Mouse (Mus musculus) MEL (cell line): Measurements from ENCODE around the gene Unc119. TPM values are rescaled to one million over a fixed set of nuclear protein-coding genes. Genes with fewer than 3 reads are reported as not detected.
A peak's percentile ranks its signal among the peaks of the same experiment; 100 is the strongest.

Source experiments
- BHLHE40 ChIP-seq: IDR thresholded peaks from 2 replicates; pipeline ENCODE4 v1.6.1; 2012; ENCODE audit warnings: low read depth, mild to moderate bottlenecking, inconsistent platforms, low read length, improper control_type of control experiment, borderline replicate concordance
- CHD1 ChIP-seq: IDR thresholded peaks from 2 replicates; pipeline ENCODE4 v1.6.1; 2012; ENCODE audit warnings: low read depth, mild to moderate bottlenecking, inconsistent platforms, low read length, improper control_type of control experiment
- CHD2 ChIP-seq: IDR thresholded peaks from 2 replicates; pipeline ENCODE4 v1.6.1; 2011; ENCODE audit warnings: low read length, improper control_type of control experiment
- CTCF ChIP-seq, 3 experiments: IDR thresholded peaks in 2 of 3; conservative IDR thresholded peaks in 1 of 3; 2 replicates each; pipeline ENCODE4 v1.5.1; 2011 to 2012; ENCODE audit warnings: low read length in 3 of 3, low read depth in 2 of 3, mild to moderate bottlenecking in 2 of 3, improper control_type of control experiment in 1 of 3, inconsistent platforms in 1 of 3, mixed read lengths in 1 of 3, moderate library complexity in 1 of 3; ENCODE audit not compliant: control insufficient read depth in 1 of 3, insufficient read depth in 1 of 3, poor library complexity in 1 of 3, severe bottlenecking in 1 of 3
- E2F4 ChIP-seq: IDR thresholded peaks from 2 replicates; pipeline ENCODE4 v1.6.1; 2011; ENCODE audit warnings: low read depth, low read length, improper control_type of control experiment, borderline replicate concordance
- ELF1 ChIP-seq: IDR thresholded peaks from 2 replicates; pipeline ENCODE4 v1.6.1; 2014; ENCODE audit warnings: low read depth, mild to moderate bottlenecking, inconsistent platforms, low read length, improper control_type of control experiment, moderate library complexity
- EP300 ChIP-seq, 2 experiments: IDR thresholded peaks; 2 replicates each; pipeline ENCODE4 v1.6.1; 2011; ENCODE audit warnings: improper control_type of control experiment in 2 of 2, low read length in 2 of 2, low read depth in 1 of 2, mild to moderate bottlenecking in 1 of 2
- ETS1 ChIP-seq: IDR thresholded peaks from 2 replicates; pipeline ENCODE4 v1.6.1; 2012; ENCODE audit warnings: low read depth, mild to moderate bottlenecking, inconsistent platforms, low read length, improper control_type of control experiment, moderate library complexity
- HCFC1 ChIP-seq: IDR thresholded peaks from 2 replicates; pipeline ENCODE4 v1.6.1; 2012; ENCODE audit warnings: low read depth, mild to moderate bottlenecking, inconsistent platforms, low read length, improper control_type of control experiment, moderate library complexity
- JUND ChIP-seq: IDR thresholded peaks from 2 replicates; pipeline ENCODE4 v1.6.1; 2011; ENCODE audit warnings: low read depth, mild to moderate bottlenecking, improper control_type of control experiment, low read length
- KAT2A ChIP-seq: conservative IDR thresholded peaks from 2 replicates; pipeline ENCODE4 v1.6.1; 2012; ENCODE audit warnings: low read depth, low read length, improper control_type of control experiment, inconsistent platforms
- MAZ ChIP-seq: IDR thresholded peaks from 2 replicates; pipeline ENCODE4 v1.6.1; 2012; ENCODE audit warnings: low read depth, mild to moderate bottlenecking, inconsistent platforms, low read length, improper control_type of control experiment
- MEF2A ChIP-seq: IDR thresholded peaks from 2 replicates; pipeline ENCODE4 v1.6.1; 2014; ENCODE audit warnings: low read depth, mild to moderate bottlenecking, inconsistent platforms, low read length, improper control_type of control experiment; ENCODE audit not compliant: poor library complexity, insufficient replicate concordance, severe bottlenecking; ENCODE audit errors: extremely low read depth
- MYC ChIP-seq: IDR thresholded peaks from 2 replicates; pipeline ENCODE4 v1.6.1; 2011; ENCODE audit warnings: low read depth, mild to moderate bottlenecking, low read length, improper control_type of control experiment, moderate library complexity
- NELFE ChIP-seq: IDR thresholded peaks from 2 replicates; pipeline ENCODE4 v1.6.1; 2011; ENCODE audit warnings: low read depth, low read length, improper control_type of control experiment
- NRF1 ChIP-seq: IDR thresholded peaks from 2 replicates; pipeline ENCODE4 v1.6.1; 2014; ENCODE audit warnings: low read depth, mild to moderate bottlenecking, inconsistent platforms, low read length, improper control_type of control experiment, moderate library complexity; ENCODE audit not compliant: poor library complexity, insufficient read depth, severe bottlenecking
- POLR2AphosphoS5 ChIP-seq: IDR thresholded peaks from 2 replicates; pipeline ENCODE4 v1.6.1; 2012; ENCODE audit warnings: low read depth, borderline replicate concordance, mild to moderate bottlenecking, inconsistent platforms, low read length, moderate library complexity, mixed read lengths
- RAD21 ChIP-seq: IDR thresholded peaks from 2 replicates; pipeline ENCODE4 v1.6.1; 2011; ENCODE audit warnings: mild to moderate bottlenecking, low read depth, low read length, improper control_type of control experiment
- RCOR1 ChIP-seq: IDR thresholded peaks from 2 replicates; pipeline ENCODE4 v1.6.1; 2012; ENCODE audit warnings: low read depth, mild to moderate bottlenecking, inconsistent platforms, low read length, improper control_type of control experiment
- SIN3A ChIP-seq: IDR thresholded peaks from 2 replicates; pipeline ENCODE4 v1.6.1; 2012; ENCODE audit warnings: low read length, improper control_type of control experiment, inconsistent platforms
- SMC3 ChIP-seq: IDR thresholded peaks from 2 replicates; pipeline ENCODE4 v1.6.1; 2011; ENCODE audit warnings: low read depth, low read length, improper control_type of control experiment
- UBTF ChIP-seq: IDR thresholded peaks from 2 replicates; pipeline ENCODE4 v1.6.1; 2012; ENCODE audit warnings: low read depth, mild to moderate bottlenecking, inconsistent platforms, low read length, improper control_type of control experiment, moderate library complexity, borderline replicate concordance; ENCODE audit not compliant: insufficient read depth
- ZMIZ1 ChIP-seq: IDR thresholded peaks from 2 replicates; pipeline ENCODE4 v1.6.1; 2012; ENCODE audit warnings: low read depth, mild to moderate bottlenecking, inconsistent platforms, low read length, improper control_type of control experiment, moderate library complexity
- polyA plus RNA-seq, 2 experiments: library from polyadenylated mRNA; stranded (reverse) in 1 of 2; unstranded in 1 of 2; fragments of >175 nt in 1 of 2; fragments of >200 nt in 1 of 2; gene quantifications; 2 replicates each; pipeline versions ENCODE4 v1.2.1 to v1.2.4; 2012; ENCODE audit warnings: low replicate concordance in 2 of 2, low read depth in 1 of 2; ENCODE audit not compliant: insufficient read length in 2 of 2, insufficient read depth in 1 of 2, missing spikeins in 1 of 2
- total RNA-seq: library from RNA; depleted of rRNA; stranded (reverse); fragments of 300-350 nt; gene quantifications from 2 replicates; pipeline ENCODE4 v1.2.3, GENCODE M21; 2012

The Unc119 gene
- total and polyA plus RNA-seq, 3 experiments = 61.7 to 140 TPM; not detected in 1

DNA sequence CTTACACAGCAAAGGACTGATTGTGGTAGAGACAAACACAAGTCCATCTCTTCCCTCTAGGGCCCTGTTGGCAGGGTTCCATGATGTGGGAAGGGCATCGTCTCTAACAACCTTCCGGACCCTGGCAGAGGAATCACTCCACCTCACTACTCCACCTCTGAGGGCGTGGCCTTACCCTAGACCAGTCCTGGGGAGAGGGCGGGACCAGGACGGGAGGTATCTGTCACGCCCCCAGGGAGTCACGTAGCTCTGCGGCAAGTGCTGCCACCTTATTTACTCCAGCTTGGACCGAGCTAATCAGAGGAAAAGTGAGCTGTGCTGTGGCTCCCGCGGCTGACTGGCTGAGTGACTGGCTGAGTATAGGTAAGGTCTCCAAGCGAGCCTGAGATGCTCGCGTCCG, 20.4 kb upstream of the Unc119 start, which contains the start of gene Aldoc (continued):
- TF ChIP-seq UBTF (no peak), KAT2A (no peak), ZMIZ1 (0 out of 2 replicates have a peak, but pooled peaks have one; percentile 33), RCOR1 (peak; percentile 25; the same call in 1 of the 2 replicates), ELF1 (0 out of 2 replicates have a peak, but pooled peaks have one; percentile 41), HCFC1 (peak; percentile 41; the same call in 1 of the 2 replicates), RAD21 (no peak), ETS1 (no peak), CHD2 (no peak), MEF2A (no peak), CTCF (IDR thresholded peaks at IDR 0.05 in 2 of 3, conservative IDR thresholded peaks at IDR 0.05 in 1 of 3; ENCODE audit: control insufficient read depth in 1 of 3, insufficient read depth in 1 of 3, low read depth in 2 of 3, low read length in 3 of 3, poor library complexity in 1 of 3, severe bottlenecking in 1 of 3) (no peak), CHD1 (no peak), EP300 (IDR thresholded peaks at IDR 0.05; ENCODE audit: low read depth in 1 of 2, low read length in 2 of 2) (0 out of 4 replicates have a peak, but pooled peaks of 1 of the 2 experiments have one; percentile 14), MYC (0 out of 2 replicates have a peak, but pooled peaks have one; percentile 38), MAZ (no peak; the same call in 1 of the 2 replicates), SIN3A (peak; percentile 44; the same call in 1 of the 2 replicates), E2F4 (no peak), BHLHE40 (no peak), SMC3 (no peak), NELFE (0 out of 2 replicates have a peak, but pooled peaks have one; percentile 37), JUND (no peak), POLR2AphosphoS5 (no peak), NRF1 (no peak)
